Mouse (Mus musculus) ovary, postnatal 10 days (tissue): Measurements from ENCODE around the gene Gm28102.
"Not testable (repeated sequence)": the region's sequence is repeated elsewhere in the genome, so short reads cannot be mapped to it uniquely, and the experiment has no call there.

Source experiments
- DNase-seq: peaks from one replicate; pipeline ENCODE4 v3.0.0; 2022; ENCODE audit warnings: low spot score

Gm28102 gene

DNA sequence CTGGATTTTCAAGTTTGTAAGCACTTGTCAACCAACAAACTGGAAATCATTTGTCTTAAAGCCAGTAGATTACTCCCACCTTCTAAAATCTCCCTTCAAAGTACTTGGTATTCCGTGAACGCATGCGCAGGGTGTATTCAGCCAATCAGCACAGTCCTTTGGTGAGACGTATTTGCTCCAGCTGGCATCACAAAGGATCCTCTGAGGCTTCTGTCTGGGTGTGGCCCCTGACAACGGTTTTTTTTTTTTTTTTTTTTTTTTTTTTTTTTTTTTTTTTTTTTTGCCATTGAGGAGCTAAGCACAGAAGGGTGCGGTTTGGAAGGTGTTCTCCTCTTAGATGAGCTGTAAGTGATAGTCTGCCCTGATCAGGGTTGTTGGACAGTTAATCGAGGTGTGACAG lies at the start of gene Gm28102:
TSS of gene Gm28102 (plus strand) at position 301 of the 400 bp plus-strand sequence.
- not testable (repeated sequence) for DNase-seq
